Mouse (Mus musculus) gastrocnemius, postnatal 36 days (tissue): ENCODE measurements at regions not wholly inside any gene's neighbourhood (a gene's known extent, or its start where the extent isn't known, plus 50 kb on each side); places are given as distances from the start of the nearest gene placed in this dataset.
A peak's percentile ranks its signal among the peaks of the same experiment; 100 is the strongest.

Experiments used
- DNase-seq, 2 experiments: peaks; one replicate each; pipeline ENCODE4 v3.0.0; 2022
- intact Hi-C: fragments of 180-260 bp; cut with DNase I; formaldehyde crosslinking; loops from one replicate; pipeline ENCODE4 v1.15.1; 2025

DNA sequence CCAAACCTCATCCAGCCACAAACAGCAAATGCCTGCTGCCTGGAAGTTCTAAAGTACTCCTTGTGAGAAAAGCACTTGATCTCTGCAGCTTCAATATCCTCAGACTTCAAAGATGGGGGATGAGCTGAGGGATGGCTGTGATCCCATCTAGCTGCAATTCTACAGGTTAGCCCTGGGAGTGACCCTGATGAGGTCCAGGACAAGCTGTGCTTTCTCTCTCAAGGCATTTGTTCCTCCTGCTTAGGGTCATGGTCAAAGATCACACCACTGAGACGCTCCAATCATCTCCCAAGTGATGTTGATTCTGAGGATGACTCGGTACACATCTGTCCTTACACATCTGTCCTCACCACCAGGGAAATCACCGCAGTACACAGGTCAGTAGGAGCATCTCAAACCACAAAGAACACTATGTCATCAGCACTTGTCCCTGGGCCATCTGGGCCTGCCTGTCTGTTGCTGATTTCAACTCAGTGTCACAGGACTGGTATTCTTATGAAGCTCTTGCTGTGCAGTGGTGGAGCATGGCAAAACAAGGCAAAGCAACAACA is 327.6 kb upstream of the Meis1 start:
- intact Hi-C loops, result no loop called here
- no peak for DNase-seq

DNA sequence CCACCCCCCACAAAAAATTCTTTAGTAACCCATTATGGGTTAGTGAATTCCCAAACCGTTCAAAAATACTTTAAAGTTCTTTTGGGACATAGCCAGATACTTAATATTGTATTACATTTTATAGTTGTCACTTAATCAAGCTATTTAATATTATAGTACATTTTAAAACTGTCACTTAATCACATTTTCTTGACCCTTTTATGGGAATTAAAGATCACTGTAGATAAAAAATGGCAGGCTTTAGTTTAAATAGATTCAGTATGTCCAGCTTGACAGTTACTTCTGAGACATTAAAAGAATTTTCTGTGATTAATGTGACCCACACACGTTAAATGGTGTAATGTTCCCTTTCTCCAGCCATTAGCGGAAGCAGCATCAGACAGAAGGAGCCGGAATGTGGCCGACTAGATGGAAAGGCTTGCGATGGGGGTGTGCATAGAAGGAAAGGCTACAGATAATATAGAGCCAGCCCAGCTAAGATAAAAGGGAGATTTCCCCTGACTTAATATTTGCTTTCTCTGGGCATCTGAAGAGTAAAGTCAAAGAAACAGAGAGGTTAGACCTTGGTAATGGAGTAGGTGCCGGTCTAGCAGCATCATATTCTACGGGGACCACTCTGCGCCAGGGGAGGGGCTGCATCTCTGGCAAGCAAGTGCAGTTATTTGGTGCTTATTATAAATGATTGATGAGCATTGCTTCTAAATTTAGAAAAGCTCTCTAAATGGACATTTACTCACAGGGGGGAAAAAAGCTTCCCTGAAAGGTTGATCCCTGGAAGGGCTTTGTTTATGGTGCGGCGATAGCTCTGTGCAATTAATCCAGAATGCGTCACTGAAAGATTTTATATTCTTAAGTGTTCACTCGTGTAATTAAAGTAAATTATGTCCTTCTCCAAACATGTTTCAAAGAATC is 331.8 kb upstream of the Meis1 start:
- DNase-seq, result no peak
- intact Hi-C loops, result no loop called here

GRCm38 (mm10) chr11:19351243-19351787 is 332.5 kb upstream of the Meis1 start:
- no peak for DNase-seq
- intact Hi-C loops, result no loop called here

DNA sequence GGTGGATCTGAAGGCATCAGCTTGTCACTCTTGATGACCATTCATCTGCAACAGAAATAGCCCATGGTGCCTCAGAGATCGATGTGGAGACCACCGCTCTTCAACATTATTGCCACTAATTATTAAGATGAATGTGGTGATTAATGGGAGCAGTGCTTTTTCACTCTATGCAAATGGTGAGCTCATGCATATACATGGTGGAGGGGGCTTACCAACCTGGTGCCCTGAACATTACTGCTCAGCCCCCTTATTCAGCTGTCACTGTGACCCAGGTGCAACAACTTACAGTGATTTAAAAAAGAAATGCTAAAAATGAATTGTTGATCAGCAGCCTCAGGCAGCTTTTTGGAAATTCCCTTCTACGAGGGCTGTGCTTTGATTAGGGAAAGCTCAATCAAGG is 334.9 kb upstream of the Meis1 start:
- intact Hi-C loops, result no loop called here
- DNase-seq, result no peak

DNA sequence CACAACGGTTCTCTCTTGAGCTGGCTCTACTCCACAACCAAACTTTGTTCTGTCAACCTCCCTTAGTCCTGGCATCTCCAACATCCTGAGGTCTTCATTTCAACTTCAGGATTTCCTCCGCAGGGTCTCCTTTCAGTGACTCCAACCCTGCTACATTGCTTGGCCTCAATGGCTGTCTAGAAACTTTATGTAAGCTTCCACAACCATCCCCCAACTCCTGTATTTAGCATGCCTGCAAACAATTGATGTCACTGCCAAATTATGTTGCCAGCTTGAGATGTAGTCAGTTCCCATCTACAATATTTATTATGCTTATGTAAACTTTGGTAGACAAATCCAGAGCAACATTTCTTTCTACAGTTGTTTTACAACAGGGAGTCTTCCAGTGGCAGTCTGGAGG is 336.4 kb upstream of the Meis1 start:
- no peak for DNase-seq
- intact Hi-C loops, result no loop called here

DNA sequence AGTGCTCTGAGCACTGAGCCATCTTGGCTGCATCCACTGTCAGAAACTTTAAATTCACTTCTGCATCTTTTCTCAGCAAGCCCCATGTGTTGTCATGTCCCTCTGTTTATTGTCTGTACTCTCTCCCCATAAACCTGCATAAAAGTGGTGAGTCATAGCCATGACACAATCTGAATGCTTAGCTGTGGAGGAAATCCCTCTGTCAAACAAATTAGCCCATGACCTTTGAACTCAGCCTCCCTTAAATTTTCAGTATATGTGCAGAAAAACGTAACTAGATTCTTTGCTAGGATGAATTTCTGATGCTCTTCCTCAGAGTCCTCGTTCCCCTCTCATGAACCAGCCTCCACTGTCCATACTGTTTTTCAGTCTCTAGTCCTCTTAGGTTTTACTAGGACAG is 337.4 kb upstream of the Meis1 start:
- no peak for DNase-seq
- intact Hi-C loops, result no loop called here

GRCm38 (mm10) chr11:19369152-19369551 is 350.4 kb upstream of the Meis1 start:
- intact Hi-C loops, result no loop called here
- no peak for DNase-seq

DNA sequence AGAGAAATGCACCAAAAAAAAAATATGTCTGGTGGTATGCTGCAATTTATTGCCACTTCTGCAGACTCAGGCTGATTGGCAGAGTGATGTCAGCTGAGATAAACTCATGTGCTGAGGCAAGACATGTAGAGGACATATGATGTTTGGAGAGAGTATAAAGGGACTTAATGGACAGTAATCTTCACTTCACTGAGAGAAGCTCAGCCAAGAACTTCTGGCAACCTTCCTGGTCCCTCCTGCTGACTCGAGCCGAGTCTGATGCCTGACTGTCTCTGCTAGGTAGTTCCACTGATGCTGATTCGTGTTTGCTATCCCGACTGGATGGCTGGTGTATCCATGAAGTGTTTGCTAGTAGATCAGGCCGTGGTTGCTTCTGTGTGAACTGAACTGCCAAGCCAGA is 354.7 kb upstream of the Meis1 start:
- no peak for DNase-seq
- intact Hi-C loops, result no loop called here

DNA sequence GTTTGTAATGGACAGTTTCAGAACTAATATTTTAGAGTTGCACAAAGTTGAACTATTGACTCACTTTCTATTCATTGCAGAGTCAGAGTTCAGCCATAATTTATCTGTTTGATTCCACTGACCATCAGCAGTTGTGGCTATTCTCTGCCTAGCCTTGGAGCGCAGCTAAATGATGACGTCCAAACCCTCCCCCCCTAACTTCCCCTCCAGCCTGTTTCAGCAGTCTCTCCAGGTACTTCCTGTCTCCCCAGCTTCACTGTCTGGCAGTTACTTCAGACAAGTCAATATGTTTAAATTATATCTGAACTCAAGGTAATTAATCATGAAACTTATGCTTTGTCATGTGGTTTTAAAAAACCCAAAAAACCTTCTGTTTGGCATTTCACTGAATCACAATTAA is 362.1 kb upstream of the Meis1 start:
- DNase-seq, result no peak
- intact Hi-C loops, result no loop called here

- DNase-seq, result no peak
- intact Hi-C loops, result no loop called here
These were observed 370.4 kb upstream of the Meis1 start for GRCm38 (mm10) chr11:19389136-19389535.

- DNase-seq, result no peak
- intact Hi-C loops, result no loop called here
These were observed 373.4 kb upstream of the Meis1 start for GRCm38 (mm10) chr11:19392190-19392589.

GRCm38 (mm10) chr11:19394372-19394771 is 375.6 kb upstream of the Meis1 start:
- DNase-seq, result no peak
- intact Hi-C loops, result no loop called here

DNA sequence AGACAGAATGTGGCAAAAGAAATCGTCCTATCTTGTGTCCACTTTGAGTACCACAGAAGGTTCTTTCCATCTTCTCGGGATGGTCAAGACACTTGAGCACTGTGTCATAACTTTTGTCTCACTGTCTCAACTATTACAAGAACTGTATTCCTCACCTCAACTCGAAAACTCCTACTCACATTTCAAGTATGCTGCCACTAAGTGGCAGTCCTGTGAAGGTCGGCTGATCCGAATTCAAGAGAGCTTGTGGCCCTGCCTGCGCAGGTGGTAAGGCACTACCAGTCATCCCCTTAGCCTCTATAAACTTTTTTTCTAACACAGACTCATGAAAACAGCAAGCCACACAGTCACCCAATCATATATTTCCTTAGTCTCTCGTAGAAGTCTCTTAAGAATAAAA is 381.6 kb upstream of the Meis1 start:
- DNase-seq, result no peak
- intact Hi-C loops, result no loop called here

- no peak for DNase-seq
- intact Hi-C loops, result no loop called here
These were observed 401.4 kb upstream of the Meis1 start for GRCm38 (mm10) chr11:19420143-19420542.

- intact Hi-C loops, result no loop called here
- no peak for DNase-seq
These were observed 404.5 kb upstream of the Meis1 start for GRCm38 (mm10) chr11:19423268-19423667.

DNA sequence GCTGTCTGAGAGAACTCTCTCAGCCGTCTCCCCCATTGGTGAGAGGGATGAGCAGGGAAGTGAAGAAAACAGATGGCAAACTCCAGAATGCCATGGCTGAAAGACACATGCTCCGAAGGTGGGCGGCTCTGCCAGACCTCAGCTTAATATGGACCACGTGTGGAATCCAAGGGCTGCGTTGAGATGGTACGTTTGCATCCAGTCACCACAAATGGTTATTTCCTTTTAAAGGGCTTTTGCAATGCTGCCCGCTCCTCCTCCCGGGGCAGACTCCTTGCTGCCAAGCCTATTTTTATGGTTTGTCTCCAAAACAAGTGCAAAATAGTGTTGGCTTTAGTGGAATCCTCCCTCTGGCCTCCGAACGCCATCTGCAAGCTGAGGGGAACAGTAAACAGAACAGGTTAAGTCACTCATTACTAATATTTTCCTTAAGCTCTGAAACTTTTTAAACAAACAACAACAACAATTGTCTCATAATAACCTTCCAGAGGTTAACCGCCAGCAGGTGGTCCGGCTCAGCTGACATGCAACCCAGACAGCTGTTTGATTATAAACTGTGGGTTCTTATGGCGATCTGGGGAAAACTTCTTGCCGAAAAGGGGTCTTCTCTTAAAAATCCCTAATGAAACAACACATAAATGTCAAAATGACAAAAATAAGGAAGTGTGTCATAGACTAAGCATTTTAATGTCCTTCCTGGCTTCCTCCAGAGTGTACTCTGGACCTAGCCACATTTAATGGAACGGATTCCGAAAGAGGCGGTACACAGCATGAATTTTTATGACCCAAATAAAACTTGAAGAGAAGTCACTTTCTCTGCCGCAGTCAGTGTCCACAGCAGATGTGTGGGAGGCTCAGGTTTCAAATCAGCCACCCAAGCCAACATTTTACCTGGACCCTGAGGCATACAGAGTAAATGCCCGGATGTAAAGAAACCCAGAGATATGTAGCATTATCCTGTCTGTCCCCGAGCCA is 405.3 kb upstream of the Meis1 start:
- peak; percentile 17 to 41 for DNase-seq
- intact Hi-C loops, result no loop called here

GRCm38 (mm10) chr11:19427559-19427958 is 408.8 kb upstream of the Meis1 start:
- DNase-seq, result no peak
- intact Hi-C loops, result no loop called here

DNA sequence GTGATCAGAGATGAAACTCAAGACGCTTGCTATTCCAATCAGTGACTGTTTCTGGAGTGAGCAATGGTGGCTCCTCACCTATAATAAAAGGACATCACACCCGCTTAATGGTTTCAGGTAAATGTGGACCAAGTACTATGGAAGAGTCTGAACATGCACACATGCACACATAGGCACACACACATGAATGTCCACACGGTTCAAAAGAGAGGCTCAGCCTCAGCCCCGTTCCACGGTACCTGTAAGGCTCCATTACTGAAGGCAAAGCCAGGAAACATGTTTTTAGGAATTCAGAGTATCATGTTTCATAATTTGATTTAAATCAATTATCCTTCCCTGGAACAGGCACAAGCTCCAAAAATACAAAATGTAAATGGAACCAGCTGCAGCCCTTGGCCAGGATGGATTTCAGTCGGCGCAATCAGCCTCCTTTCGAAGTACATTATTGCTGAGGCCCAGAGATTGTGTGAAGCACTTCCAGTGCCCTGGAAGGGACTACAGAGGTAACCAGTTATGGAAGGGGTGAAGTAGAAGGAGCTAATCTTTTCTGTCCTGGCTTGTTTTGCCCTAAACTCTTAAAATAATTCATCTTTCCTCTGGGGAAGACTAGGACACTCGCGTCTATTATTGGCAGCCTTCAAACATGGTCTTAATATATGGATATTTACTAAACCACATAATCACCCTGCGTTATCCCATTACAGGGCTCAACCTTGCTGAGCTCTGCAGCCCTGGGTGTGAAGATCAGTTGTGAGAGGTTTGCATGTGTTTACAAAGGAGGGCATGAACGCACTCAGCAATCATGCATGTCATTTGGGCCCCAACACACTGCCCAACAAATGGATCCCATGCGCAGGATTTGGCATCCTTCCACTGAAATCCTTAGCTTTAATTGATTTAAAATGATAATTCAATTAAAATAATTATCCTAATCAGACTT is 415.2 kb upstream of the Meis1 start:
- DNase-seq, result no peak
- intact Hi-C loops, result no loop called here

GRCm38 (mm10) chr11:19438385-19438784 is 419.6 kb upstream of the Meis1 start:
- intact Hi-C loops, result no loop called here

GRCm38 (mm10) chr11:19441936-19442335 is 423.2 kb upstream of the Meis1 start:
- no peak for DNase-seq
- intact Hi-C loops, result no loop called here

More at GRCm38 (mm10) chr11:19438385-19438784, 419.6 kb upstream of the Meis1 start:
- DNase-seq, result no peak
